Mouse (Mus musculus) lung, embryonic 14.5 days (tissue): ENCODE data around the gene Rab11fip3. TPM values are rescaled to one million over a fixed set of nuclear protein-coding genes. Genes with fewer than 3 reads are reported as not detected.
"Not testable (repeated sequence)": the region's sequence is repeated elsewhere in the genome, so short reads cannot be mapped to it uniquely, and the experiment has no call there.

ENCODE experiments used
- ATAC-seq: fragments of 200-750 bp; cut with Nextera tagmentation; 2 replicates; pipeline ENCODE4 v1.8.0; 2017; ENCODE audit warnings: mild to moderate bottlenecking, moderate TSS enrichment, moderate library complexity; ENCODE audit not compliant: insufficient read depth
- DNase-seq: peaks from one replicate; pipeline ENCODE4 v3.0.0-alpha.2; 2015
- H3K27ac ChIP-seq: fragments of 300-500 bp; sonication (generic); 2 replicates; pipeline ENCODE4 v1.5.1; 2014; ENCODE audit warnings: low read depth, mild to moderate bottlenecking, moderate library complexity
- H3K27me3 ChIP-seq: fragments of 300-500 bp; sonication (generic); 2 replicates; pipeline ENCODE4 v1.6.1; 2014; ENCODE audit warnings: low read length, control low read depth; ENCODE audit not compliant: insufficient read depth
- H3K36me3 ChIP-seq: fragments of 300-500 bp; sonication (generic); 2 replicates; pipeline ENCODE4 v1.6.1; 2014; ENCODE audit warnings: control low read depth; ENCODE audit not compliant: insufficient read depth
- H3K4me1 ChIP-seq: fragments of 300-500 bp; sonication (generic); 2 replicates; pipeline ENCODE4 v1.6.1; 2014; ENCODE audit warnings: antibody characterized with exemption, control low read depth; ENCODE audit not compliant: insufficient read depth
- H3K4me2 ChIP-seq: fragments of 300-500 bp; sonication (generic); 2 replicates; pipeline ENCODE4 v1.6.1; 2014; ENCODE audit warnings: mild to moderate bottlenecking
- H3K4me3 ChIP-seq: fragments of 300-500 bp; sonication (generic); 2 replicates; pipeline ENCODE4 v1.5.1; 2014; ENCODE audit warnings: low read depth, low read length
- H3K9ac ChIP-seq: fragments of 300-500 bp; sonication (generic); 2 replicates; pipeline ENCODE4 v1.6.1; 2014
- H3K9me3 ChIP-seq: fragments of 300-500 bp; sonication (generic); 2 replicates; pipeline ENCODE4 v1.6.1; 2016; ENCODE audit warnings: low read depth, low read length, control low read depth
- CTCF ChIP-seq: IDR thresholded peaks from 2 replicates; pipeline ENCODE4 v1.5.1; 2016; ENCODE audit warnings: antibody characterized with exemption, low read depth
- WGBS: fragments of 180-500 bp; shearing (Covaris S2); extraction: QIAGEN DNeasy Blood & Tissue Kit; methylation state at CpG from one replicate; pipeline ENCODE4 v1.1.7; 2014; 5-methylcytosine and 5-hydroxymethylcytosine counted together
- polyA plus RNA-seq: library from polyadenylated mRNA; unstranded; fragments of >200 nt; fragmentation: Nextera tagmentation; extraction: Ambion mirVana; gene quantifications from 2 replicates; pipeline ENCODE4 v1.2.1, GENCODE M21; 2014

The Rab11fip3 gene
- polyA plus RNA-seq, 1 experiment from 2014 or later = 15.3 TPM

- H3K4me1 ChIP-seq = no peaks in the 10 kb centered on the region
- DNase-seq (no peak), ATAC-seq (no peak)
- no peaks in the 10 kb centered on the region for H3K27me3 ChIP-seq
- no peak for TF ChIP-seq CTCF
- H3K4me2 ChIP-seq = no peak overlapping the region
- H3K36me3 ChIP-seq = no peaks in the 10 kb centered on the region
- 35% methylated on average over 2 of the region's 2 CpGs for WGBS
- no peaks in the 10 kb centered on the region for H3K9me3 ChIP-seq
- H3K9ac ChIP-seq = no peak overlapping the region
- no peak overlapping the region for H3K4me3 ChIP-seq
- no peak overlapping the region for H3K27ac ChIP-seq
Observed at GRCm38 (mm10) chr17:26100166-26100565, 30.8 kb upstream of the Rab11fip3 start.

DNA sequence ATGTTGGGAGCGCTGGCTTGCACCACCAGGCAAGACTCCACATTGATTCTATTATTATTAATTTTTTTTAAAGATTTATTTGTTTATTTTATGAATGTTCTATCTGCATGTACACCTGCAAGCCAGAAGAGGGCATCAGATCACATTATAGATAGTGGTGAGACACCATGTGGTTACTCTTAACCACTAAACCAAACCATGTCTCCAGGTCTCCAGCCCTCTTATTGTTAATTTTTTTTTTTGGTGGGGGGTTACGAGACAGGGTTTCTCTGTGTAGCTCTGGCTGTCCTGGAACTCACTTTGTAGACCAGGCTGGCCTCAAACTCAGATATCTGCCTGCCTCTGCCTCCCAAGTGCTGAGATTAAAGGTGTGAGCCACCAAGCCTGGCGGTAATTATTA, 30.0 kb upstream of the Rab11fip3 start:
- not testable (repeated sequence) for H3K27me3 ChIP-seq, DNase-seq, H3K36me3 ChIP-seq, H3K9me3 ChIP-seq, H3K4me1 ChIP-seq, H3K27ac ChIP-seq, ATAC-seq, H3K4me3 ChIP-seq, H3K4me2 ChIP-seq, H3K9ac ChIP-seq
- 67% methylated on average over 3 of the region's 3 CpGs for WGBS

- no peak for TF ChIP-seq CTCF
- ATAC-seq = no peak
- H3K9me3 ChIP-seq = no peaks in the 10 kb centered on the region
- no peak overlapping the region for H3K9ac ChIP-seq
- H3K27me3 ChIP-seq = no peaks in the 10 kb centered on the region
- no peak overlapping the region for H3K4me3 ChIP-seq
- no peak overlapping the region for H3K4me2 ChIP-seq
- no peaks in the 10 kb centered on the region; the same call in 1 of the 2 replicates for H3K4me1 ChIP-seq
- WGBS = 85% methylated on average over 7 of the region's 7 CpGs
- no peak for DNase-seq
- H3K36me3 ChIP-seq = 0 out of 2 replicates have a peak, but pooled peaks cover 3% of the 10 kb centered on the region
- H3K27ac ChIP-seq = no peak overlapping the region
Observed at GRCm38 (mm10) chr17:26098461-26098860, 29.1 kb upstream of the Rab11fip3 start.

GRCm38 (mm10) chr17:26095121-26095740, 25.9 kb upstream of the Rab11fip3 start, which contains the start of gene Nme4:
Gene Nme4, minus strand, starts transcription at chr17:26095602.
- 1% methylated on average over 47 of the region's 47 CpGs for WGBS

DNA sequence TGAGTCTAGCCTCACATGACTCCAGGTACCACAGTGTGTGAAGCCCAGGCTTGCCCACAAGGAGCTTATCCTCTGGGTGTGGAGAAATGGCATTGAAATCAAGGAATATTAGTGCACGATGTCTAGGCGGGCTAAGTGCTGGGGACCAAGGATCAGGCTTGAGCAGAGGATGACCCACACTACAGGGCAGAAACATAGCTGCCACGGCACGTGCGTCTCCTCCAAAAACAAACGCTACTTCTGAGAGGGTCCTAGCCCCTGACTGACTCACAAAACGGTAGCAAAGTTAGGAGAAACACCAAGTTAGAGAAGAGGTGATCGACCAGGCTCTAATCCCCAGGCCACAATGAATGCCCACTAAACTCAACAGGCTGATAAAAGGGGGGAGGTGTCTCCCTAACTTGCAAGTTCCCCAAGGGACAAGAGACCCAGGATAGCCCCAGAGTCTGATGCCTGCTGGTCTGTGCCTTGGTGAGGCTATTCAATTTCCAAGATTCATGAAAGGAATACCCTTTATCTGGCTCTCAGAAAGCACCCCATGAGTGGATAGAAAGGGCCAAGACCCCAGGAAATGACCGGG, 25.3 kb upstream of the Rab11fip3 start:
- no peaks in the 10 kb centered on the region for H3K9me3 ChIP-seq
- peak overlapping the region; percentile 83 for H3K27ac ChIP-seq
- no peaks in the 10 kb centered on the region for H3K27me3 ChIP-seq
- TF ChIP-seq CTCF = no peak
- peak overlapping the region; percentile 79 for H3K4me2 ChIP-seq
- H3K36me3 ChIP-seq = 0 out of 2 replicates have a peak, but pooled peaks cover 15% of the 10 kb centered on the region
- DNase-seq = no peak
- H3K4me3 ChIP-seq = peak overlapping the region; percentile 66
- 13% methylated on average over 9 of the region's 9 CpGs for WGBS
- ATAC-seq = no peak
- peak overlapping the region; percentile 87 for H3K9ac ChIP-seq
- H3K4me1 ChIP-seq = no peaks in the 10 kb centered on the region; the same call in 1 of the 2 replicates

More at GRCm38 (mm10) chr17:26095121-26095740, 25.9 kb upstream of the Rab11fip3 start, which contains the start of gene Nme4:
- Histone ChIP-seq H3K36me3 (0 out of 2 replicates have a peak, but pooled peaks cover 15% of the 10 kb centered on the region), H3K4me1 (no peaks in the 10 kb centered on the region; the same call in 1 of the 2 replicates), H3K27ac (peak within 1 kb of the TSS; percentile 83), H3K9ac (peak within 1 kb of the TSS; percentile 87), H3K9me3 (no peaks in the 10 kb centered on the region), H3K4me3 (peak within 1 kb of the TSS; percentile 66), H3K4me2 (peak within 1 kb of the TSS; percentile 79), H3K27me3 (no peaks in the 10 kb centered on the region)
- ATAC-seq = peak; percentile 77
- DNase-seq = peak; percentile 79
- no peak for TF ChIP-seq CTCF

- DNase-seq (peak; percentile 97), ATAC-seq (peak; percentile 94)
- H3K36me3 ChIP-seq = 0 out of 2 replicates have a peak, but pooled peaks cover 22% of the 10 kb centered on the region
- peak within 1 kb of the TSS; percentile 84 for H3K27ac ChIP-seq
- H3K4me2 ChIP-seq = peak within 1 kb of the TSS; percentile 85
- peak within 1 kb of the TSS; percentile 58 for H3K4me3 ChIP-seq
- peak; percentile 84 for TF ChIP-seq CTCF
- no peaks in the 10 kb centered on the region; the same call in 1 of the 2 replicates for H3K4me1 ChIP-seq
- no peaks in the 10 kb centered on the region for H3K9me3 ChIP-seq
- H3K27me3 ChIP-seq = no peaks in the 10 kb centered on the region
- WGBS = 2% methylated on average over 32 of the region's 32 CpGs
- peak within 1 kb of the TSS; percentile 72 for H3K9ac ChIP-seq
Observed at GRCm38 (mm10) chr17:26089905-26090632, 20.7 kb upstream of the Rab11fip3 start, which contains the start of gene Decr2. Gene Decr2, minus strand, starts transcription at chr17:26090337.

- Histone ChIP-seq H3K9ac (no peak overlapping the region), H3K9me3 (no peaks in the 10 kb centered on the region), H3K27me3 (no peaks in the 10 kb centered on the region), H3K36me3 (0 out of 2 replicates have a peak, but pooled peaks cover 12% of the 10 kb centered on the region), H3K27ac (no peak overlapping the region), H3K4me1 (no peaks in the 10 kb centered on the region), H3K4me3 (no peak overlapping the region), H3K4me2 (no peak overlapping the region)
- ATAC-seq = no peak
- no peak for TF ChIP-seq CTCF
- 80% methylated on average over 9 of the region's 9 CpGs for WGBS
- no peak for DNase-seq
Observed at GRCm38 (mm10) chr17:26087059-26087564, 17.8 kb upstream of the Rab11fip3 start.
